Mouse (Mus musculus): ENCODE measurements around the gene Bcat2. TPM values are rescaled to one million over a fixed set of nuclear protein-coding genes. Genes with fewer than 3 reads are reported as not detected.

The Bcat2 gene
- total RNA-seq, 2 experiments from 2014 or later: 22.9 to 25.3 TPM

DNA sequence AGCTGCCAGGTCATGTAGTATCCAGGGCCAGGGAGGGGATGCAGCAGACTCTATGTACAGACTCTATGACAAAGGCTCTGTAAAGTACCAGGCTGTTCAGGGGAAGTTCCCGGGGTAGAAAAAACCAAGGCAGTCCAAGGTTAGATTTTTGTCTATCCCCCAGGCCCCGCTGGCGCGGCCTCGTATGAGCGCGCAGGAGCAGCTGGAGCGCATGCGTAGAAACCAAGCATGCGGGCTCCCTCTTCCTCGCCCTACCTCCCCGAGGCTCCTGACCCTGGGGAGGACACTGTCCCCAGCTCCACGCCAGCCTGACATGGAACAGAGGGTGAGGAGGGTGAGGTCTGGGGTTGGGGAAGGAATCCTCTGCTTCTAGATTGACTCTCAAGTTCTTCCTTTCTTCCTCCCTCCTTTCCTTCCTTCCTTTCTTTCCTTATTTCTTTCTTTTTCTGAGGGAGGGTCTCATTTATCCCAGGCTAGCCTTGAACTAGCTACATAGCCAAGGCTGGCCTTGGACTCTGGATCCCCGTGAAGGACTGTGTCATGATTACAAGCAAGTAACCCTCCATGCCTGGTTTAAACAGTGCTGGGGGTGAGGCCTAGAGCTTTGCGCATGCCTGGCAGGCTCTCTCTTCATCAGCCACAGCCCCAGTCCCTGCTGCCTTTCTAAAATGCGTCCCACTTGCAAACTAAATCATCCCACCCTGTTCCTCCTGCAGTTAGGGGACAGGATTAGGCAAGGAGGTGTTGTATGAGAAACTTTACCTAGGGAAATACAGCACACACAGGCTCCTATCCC is 20.1 kb upstream of the Bcat2 start:
- DNase-seq: no peak
- intact Hi-C loops (cut with DNase I): no loop called here

GRCm38 (mm10) chr7:45550821-45551511 is 19.0 kb upstream of the Bcat2 start:
- intact Hi-C loops (cut with DNase I): no loop called here
- no peak for DNase-seq

- DNase-seq: no peak
These were observed 18.5 kb upstream of the Bcat2 start for GRCm38 (mm10) chr7:45551512-45551883.

DNA sequence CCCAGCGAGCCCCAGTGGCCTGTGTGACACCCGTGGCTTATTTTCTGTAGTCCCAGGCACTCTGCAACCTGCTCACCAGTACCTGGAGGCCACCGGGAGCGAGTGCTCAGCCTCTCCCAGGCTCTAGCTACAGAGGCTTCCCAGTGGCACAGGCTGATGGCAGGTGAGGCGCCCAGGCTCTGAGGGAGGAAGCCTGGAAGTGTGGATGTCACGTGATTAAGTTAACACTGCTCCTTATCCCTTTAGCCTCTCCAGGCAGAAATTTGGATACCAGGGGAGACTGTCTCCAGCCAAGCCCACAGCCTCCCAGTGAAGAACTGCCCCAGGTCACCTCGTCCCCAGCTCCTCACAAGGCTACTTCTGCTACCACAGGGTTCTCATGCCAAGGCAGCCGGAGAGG is 16.4 kb upstream of the Bcat2 start:
- no peak for DNase-seq
- intact Hi-C loops (cut with DNase I): no loop called here

More at GRCm38 (mm10) chr7:45551512-45551883, 18.5 kb upstream of the Bcat2 start:
- intact Hi-C loops (cut with DNase I): no loop called here

GRCm38 (mm10) chr7:45553990-45554389 is 16.0 kb upstream of the Bcat2 start:
- intact Hi-C loops (cut with DNase I): no loop called here
- no peak for DNase-seq

- intact Hi-C loops (cut with DNase I): no loop called here
- no peak for DNase-seq
These were observed 15.2 kb upstream of the Bcat2 start, which contains the start of gene Hsd17b14 for GRCm38 (mm10) chr7:45554744-45555143. Hsd17b14 (plus strand) TSS chr7:45554893.

DNA sequence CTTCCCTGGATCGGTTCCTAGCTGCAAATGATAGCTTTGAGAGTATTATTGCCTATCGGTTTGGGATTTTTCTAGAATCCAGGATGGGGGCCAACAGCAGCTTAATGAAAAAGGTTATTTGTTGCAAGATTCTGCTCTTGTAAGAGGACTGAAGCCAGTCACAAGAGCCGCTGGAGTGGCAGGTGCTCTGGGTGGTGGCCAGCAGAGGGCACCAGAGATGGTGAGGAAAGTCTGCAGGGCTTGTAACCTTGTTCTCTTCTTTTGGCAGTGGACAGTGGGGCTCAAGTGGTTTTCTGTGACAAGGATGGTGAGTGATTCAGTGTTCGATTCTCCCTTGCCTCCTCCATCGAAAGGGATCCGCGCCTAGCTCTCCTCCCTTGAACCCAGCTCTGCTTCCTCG is 14.2 kb upstream of the Bcat2 start:
- peak; percentile 82 for DNase-seq
- intact Hi-C loops (cut with DNase I): no loop called here

DNA sequence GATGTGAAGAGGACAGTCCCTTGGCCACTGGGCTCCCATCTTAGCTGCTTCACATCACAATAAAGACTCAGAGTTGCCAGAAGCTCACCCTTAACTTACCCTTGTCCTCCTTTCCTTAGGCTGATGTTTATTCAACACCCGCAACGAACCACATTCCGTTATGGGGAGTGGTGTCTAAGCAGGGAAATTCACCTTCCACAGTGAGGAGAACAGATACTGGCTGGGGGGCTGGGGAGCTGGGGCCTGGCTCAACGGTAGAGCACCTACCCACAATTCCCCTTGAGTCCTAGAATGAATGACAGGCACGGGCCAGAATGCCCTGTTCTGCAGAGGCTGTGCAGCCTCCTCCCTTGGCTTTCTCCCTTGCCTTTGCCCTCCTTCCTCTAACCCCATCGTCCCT is 11.0 kb upstream of the Bcat2 start:
- intact Hi-C loops (cut with DNase I): no loop called here
- DNase-seq: no peak

- intact Hi-C loops (cut with DNase I): loop anchor here (5.0 kb wide), 1 partner anchor 83 kb away; no protein-coding TSS in a partner anchor
- DNase-seq: no peak
These were observed 9.7 kb upstream of the Bcat2 start for GRCm38 (mm10) chr7:45560241-45560640.

- peak; percentile 77 for DNase-seq
- intact Hi-C loops (cut with DNase I): loop anchor here (5.0 kb wide), 1 partner anchor 84 kb away; no protein-coding TSS in a partner anchor
These were observed 8.9 kb upstream of the Bcat2 start for GRCm38 (mm10) chr7:45560843-45561623.

GRCm38 (mm10) chr7:45561624-45562520 is 8.1 kb upstream of the Bcat2 start:
- intact Hi-C loops (cut with DNase I): loop anchor here (5.0 kb wide), 1 partner anchor 85 kb away; no protein-coding TSS in a partner anchor
- no peak for DNase-seq

DNA sequence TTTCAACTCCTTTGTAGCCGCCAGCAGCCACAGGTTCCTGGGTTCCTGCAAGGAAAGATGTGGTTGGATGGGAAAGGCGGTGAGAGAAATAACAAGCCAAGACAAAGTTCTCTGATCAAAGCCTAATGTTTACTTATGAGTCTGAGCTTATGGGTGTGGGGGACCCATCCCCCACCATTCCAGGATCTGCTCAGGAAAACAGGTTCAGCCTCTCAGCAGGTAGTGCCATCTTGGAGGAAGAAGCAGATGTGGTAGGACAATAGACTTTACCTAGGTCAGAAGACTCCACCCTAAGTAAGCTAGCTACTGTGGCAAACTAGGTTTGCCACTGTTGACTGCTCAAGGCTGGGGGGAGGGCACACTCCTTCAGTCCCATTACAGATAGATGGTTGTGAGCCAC is 5.1 kb upstream of the Bcat2 start:
- intact Hi-C loops (cut with DNase I): loop anchor here (5.0 kb wide), 1 partner anchor 88 kb away; no protein-coding TSS in a partner anchor
- no peak for DNase-seq

DNA sequence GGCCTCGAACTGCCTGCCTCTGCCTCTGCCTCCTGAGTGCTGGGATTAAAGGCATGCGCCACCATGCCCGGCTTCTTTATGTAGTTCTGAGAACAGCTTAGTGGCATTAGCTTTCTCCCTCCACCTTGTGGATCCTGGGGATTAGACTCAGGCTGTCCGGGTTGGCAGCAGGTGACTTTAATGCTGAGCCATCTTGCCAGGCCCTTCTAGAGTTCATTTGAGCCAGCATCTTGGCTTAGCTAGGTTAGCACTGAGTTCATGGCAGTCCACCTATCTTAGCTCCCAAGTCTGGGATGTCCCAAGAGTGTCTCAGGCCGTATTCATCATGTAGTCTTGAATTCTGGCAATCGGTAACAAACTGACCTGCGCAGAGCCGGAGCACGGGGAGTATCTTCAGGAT is 4.5 kb upstream of the Bcat2 start:
- intact Hi-C loops (cut with DNase I): no loop called here

GRCm38 (mm10) chr7:45567112-45567779 is 2.7 kb upstream of the Bcat2 start:
- intact Hi-C loops (cut with DNase I): no loop called here
- no peak for DNase-seq

More for the DNA sequence above, 4.5 kb upstream of the Bcat2 start:
- no peak for DNase-seq

GRCm38 (mm10) chr7:45567780-45568516 is 2.0 kb upstream of the Bcat2 start:
- DNase-seq: peak; percentile 89
- intact Hi-C loops (cut with DNase I): no loop called here

GRCm38 (mm10) chr7:45568601-45569473 is 1.1 kb upstream of the Bcat2 start:
- intact Hi-C loops (cut with DNase I): no loop called here
- DNase-seq: no peak

DNA sequence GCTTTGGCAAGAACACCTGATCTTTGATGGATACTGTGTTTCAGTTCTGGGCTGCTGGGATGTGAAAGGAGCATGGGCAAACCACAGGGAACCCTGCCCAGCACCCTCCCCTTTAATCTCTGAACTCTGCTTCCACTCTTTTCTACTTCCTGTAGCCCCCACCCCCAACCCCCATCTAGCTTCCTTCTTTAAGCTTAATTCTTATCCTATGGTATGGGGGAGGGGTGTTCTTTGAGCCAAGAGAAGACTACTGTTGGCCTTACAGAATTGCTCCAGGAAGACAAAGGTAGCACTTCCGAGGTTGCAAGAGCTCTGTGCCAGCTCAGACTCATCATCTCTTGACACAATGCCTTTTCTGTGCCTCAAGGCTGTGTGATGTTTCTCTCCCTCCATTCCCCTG is 2.0 kb downstream of the Bcat2 start:
- intact Hi-C loops (cut with DNase I): no loop called here

DNA sequence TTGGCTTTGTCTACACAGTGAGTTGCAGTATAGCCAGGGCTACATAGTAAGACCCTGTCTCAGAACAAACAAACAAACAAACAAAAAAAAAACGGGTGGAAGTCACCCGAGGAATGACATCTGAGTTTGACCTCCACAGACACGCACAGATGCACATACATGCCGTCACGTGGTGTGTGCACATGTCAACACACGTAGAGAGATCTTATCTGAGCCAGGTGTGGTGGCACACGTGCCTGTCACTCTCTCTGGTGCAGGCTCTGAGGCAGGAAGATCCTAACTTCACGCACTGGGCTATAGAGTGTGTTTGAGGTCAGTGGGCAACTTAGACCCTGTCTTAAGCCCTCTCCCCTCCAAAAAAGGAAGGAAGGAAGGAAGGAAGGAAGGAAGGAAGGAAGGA is 4.0 kb downstream of the Bcat2 start:
- intact Hi-C loops (cut with DNase I): no loop called here
- no peak for DNase-seq

More for the DNA sequence above, 2.0 kb downstream of the Bcat2 start:
- no peak for DNase-seq
